Mouse (Mus musculus) liver, adult 2 months (tissue): ENCODE measurements around the gene Fanca.

Experiments used
- CTCF ChIP-seq: fragments of 200-500 bp; IDR thresholded peaks from 2 replicates; pipeline ENCODE4 v1.5.1; 2011; ENCODE audit warnings: low read depth, low read length, control low read depth
- POLR2A ChIP-seq: fragments of 200-500 bp; IDR thresholded peaks from 2 replicates; pipeline ENCODE4 v1.6.1; 2011; ENCODE audit warnings: low read length, control low read depth; ENCODE audit not compliant: insufficient read depth; ENCODE audit errors: extremely low read depth

DNA sequence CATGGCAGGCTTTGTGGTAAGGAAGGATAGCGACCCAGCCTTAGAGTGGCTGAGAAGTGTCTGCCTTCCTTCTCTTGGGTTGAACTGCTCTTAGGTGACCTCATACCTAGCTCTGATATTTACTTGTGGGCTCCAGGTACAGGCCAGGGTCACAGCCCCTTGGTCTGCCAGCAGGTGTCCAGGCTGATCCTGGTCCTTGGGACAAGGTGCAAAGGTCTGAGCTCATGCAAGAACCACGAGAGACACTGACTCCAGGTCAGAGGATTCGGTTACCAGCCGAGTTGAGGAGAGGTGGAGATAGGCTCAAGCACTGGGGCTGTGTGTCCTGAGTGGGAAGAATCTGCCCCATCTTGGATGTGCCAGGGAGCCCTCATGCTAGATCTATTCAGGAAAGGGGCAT is 74.0 kb downstream of the Fanca start:
- TF ChIP-seq POLR2A (peak; percentile 40; the same call in 1 of the 2 replicates), CTCF (no peak)
